Mouse (Mus musculus): ENCODE measurements around the gene Epha5.

DNA sequence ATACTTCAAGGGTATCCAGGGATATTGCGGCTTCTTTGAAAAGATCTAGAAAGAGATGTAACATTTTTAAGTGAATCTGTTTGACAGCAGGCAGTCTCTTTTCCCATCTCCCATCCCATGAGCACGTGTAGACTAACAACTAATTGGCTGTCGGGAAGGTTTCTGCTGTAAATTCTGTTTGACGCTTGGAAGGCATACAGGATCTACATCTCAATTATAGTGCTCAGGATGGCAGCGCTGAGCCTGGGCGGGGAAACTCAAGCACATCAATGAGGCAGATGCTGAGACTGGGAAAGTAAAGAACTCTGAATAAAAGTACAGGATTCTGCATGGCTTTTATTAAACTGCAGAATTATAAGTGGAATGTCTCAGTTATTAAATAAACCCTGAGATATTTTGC lies 335.9 kb downstream of the Epha5 start:
- no peak for TF ChIP-seq CTCF (IDR thresholded peaks at IDR 0.05; ENCODE audit: insufficient read depth, low read depth, low read length)
- no peak for TF ChIP-seq POLR2A (IDR thresholded peaks at IDR 0.05; ENCODE audit: insufficient read depth, low read depth, low read length)
